Mouse (Mus musculus): ENCODE results near the gene Gm10964.

GRCm38 (mm10) chr3:103791230-103792110, 52.3 kb downstream of the Gm10964 start, which contains the start of gene Hipk1:
- TF ChIP-seq CTCF (IDR thresholded peaks at IDR 0.05; ENCODE audit: extremely low read depth, insufficient read depth, low read length): no peak
- TF ChIP-seq POLR2A (IDR thresholded peaks at IDR 0.05; ENCODE audit: extremely low read depth, insufficient read depth, low read length): peak; percentile 77
